Mouse (Mus musculus) thymus, postnatal 0 days (tissue): ENCODE results near the gene Afap1. TPM values are rescaled to one million over a fixed set of nuclear protein-coding genes. Genes with fewer than 3 reads are reported as not detected.

Source experiments
- DNase-seq: peaks from one replicate; pipeline ENCODE4 v3.0.0-alpha.2; 2015; ENCODE audit warnings: low spot score
- polyA plus RNA-seq: library from polyadenylated mRNA; unstranded; fragments of >200 nt; fragmentation: Nextera tagmentation; extraction: Ambion mirVana; gene quantifications from 2 replicates; pipeline ENCODE4 v1.2.1, GENCODE M21; 2015

The Afap1 gene
- polyA plus RNA-seq, 1 experiment from 2014 or later: 6.6 TPM

GRCm38 (mm10) chr5:36039596-36039995, 146.5 kb downstream of the Afap1 start:
- DNase-seq: no peak

GRCm38 (mm10) chr5:36040398-36041235, 147.5 kb downstream of the Afap1 start:
- DNase-seq: no peak

- no peak for DNase-seq
These were observed 148.1 kb downstream of the Afap1 start for GRCm38 (mm10) chr5:36041236-36041562.

- DNase-seq: no peak
These were observed 148.6 kb downstream of the Afap1 start for GRCm38 (mm10) chr5:36041756-36042155.

- no peak for DNase-seq
These were observed 150.0 kb downstream of the Afap1 start for GRCm38 (mm10) chr5:36043154-36043553.

Other genes starting within 250 kb of the Afap1 start
- gene Htra3, start 213.5 kb upstream of the Afap1 start, polyA plus RNA-seq: 8.9 and 10.4 TPM in 2 replicates
- gene Sh3tc1, start 153.3 kb upstream of the Afap1 start, polyA plus RNA-seq: 2.1 and 2.2 TPM in 2 replicates
- gene Ablim2, start 135.4 kb upstream of the Afap1 start, polyA plus RNA-seq: 0.74 and 0.91 TPM in 2 replicates